Mouse (Mus musculus) 3134 (cell line): ENCODE measurements around the gene Rasgrp2.

Source experiments
- DNase-seq: peaks from one replicate; pipeline ENCODE4 v3.0.0-alpha.2; 2011; ENCODE audit warnings: low spot score; ENCODE audit not compliant: insufficient read length; ENCODE audit errors: extremely low read depth

Rasgrp2 gene

GRCm38 (mm10) chr19:6426703-6427500, 27.8 kb downstream of the Rasgrp2 start:
- peak; percentile 54 for DNase-seq

GRCm38 (mm10) chr19:6427653-6428434, 28.7 kb downstream of the Rasgrp2 start:
- DNase-seq, result no peak

GRCm38 (mm10) chr19:6428501-6429200, 29.5 kb downstream of the Rasgrp2 start:
- DNase-seq, result no peak

- DNase-seq, result no peak
Observed at GRCm38 (mm10) chr19:6443016-6443415, 43.9 kb downstream of the Rasgrp2 start.

- no peak for DNase-seq
Observed at GRCm38 (mm10) chr19:6445761-6446423, 46.8 kb downstream of the Rasgrp2 start.

- no peak for DNase-seq
Observed at GRCm38 (mm10) chr19:6446736-6447437, 47.7 kb downstream of the Rasgrp2 start.

GRCm38 (mm10) chr19:6448752-6449151, 49.6 kb downstream of the Rasgrp2 start:
- DNase-seq, result no peak

GRCm38 (mm10) chr19:6449841-6450240, 50.7 kb downstream of the Rasgrp2 start:
- DNase-seq, result no peak

GRCm38 (mm10) chr19:6452030-6452494, 52.9 kb downstream of the Rasgrp2 start:
- peak; percentile 70 for DNase-seq

- no peak for DNase-seq
Observed at GRCm38 (mm10) chr19:6452672-6453310, 53.7 kb downstream of the Rasgrp2 start.

- peak; percentile 62 for DNase-seq
Observed at GRCm38 (mm10) chr19:6453349-6453748, 54.2 kb downstream of the Rasgrp2 start.

- DNase-seq, result no peak
Observed at GRCm38 (mm10) chr19:6454041-6454720, 55.0 kb downstream of the Rasgrp2 start.

GRCm38 (mm10) chr19:6459504-6459903, 60.4 kb downstream of the Rasgrp2 start:
- DNase-seq, result peak; percentile 61

- DNase-seq, result no peak
Observed at GRCm38 (mm10) chr19:6462841-6463240, 63.7 kb downstream of the Rasgrp2 start.

- DNase-seq, result no peak
Observed at GRCm38 (mm10) chr19:6464306-6465071, 65.3 kb downstream of the Rasgrp2 start.
